Mouse (Mus musculus) urinary bladder, postnatal 14 days (tissue): ENCODE results near the gene Atp2c1.
A peak's percentile ranks its signal among the peaks of the same experiment; 100 is the strongest.

ENCODE experiments used
- DNase-seq: peaks from one replicate; pipeline ENCODE4 v3.0.0; 2021; ENCODE audit warnings: low spot score

Atp2c1 gene

DNA sequence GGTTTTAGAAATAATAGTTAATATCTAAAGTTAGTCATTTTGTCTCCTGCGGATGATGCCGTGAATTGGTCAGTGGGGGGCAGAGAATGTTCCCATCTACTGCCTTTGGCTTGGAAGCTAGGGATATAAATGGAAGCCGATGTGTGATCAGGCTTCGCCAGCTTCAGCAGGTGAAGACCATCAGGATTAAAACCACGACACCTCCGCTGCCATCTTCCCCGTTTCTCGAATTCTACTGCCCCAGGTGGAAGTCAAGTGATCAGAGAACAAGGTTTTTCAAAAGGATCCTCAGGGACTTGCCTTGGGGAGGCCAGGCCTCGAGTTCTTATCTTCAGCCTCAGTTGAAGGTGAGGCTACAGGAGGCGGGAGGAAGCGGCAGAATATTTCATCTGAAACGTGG, at the start of gene Atp2c1:
Atp2c1 (minus strand) TSS at position 101 of the 400 bp plus-strand sequence.
- no peak for DNase-seq

GRCm38 (mm10) chr9:105557452-105557851, 30.3 kb upstream of the Atp2c1 start:
- no peak for DNase-seq

DNA sequence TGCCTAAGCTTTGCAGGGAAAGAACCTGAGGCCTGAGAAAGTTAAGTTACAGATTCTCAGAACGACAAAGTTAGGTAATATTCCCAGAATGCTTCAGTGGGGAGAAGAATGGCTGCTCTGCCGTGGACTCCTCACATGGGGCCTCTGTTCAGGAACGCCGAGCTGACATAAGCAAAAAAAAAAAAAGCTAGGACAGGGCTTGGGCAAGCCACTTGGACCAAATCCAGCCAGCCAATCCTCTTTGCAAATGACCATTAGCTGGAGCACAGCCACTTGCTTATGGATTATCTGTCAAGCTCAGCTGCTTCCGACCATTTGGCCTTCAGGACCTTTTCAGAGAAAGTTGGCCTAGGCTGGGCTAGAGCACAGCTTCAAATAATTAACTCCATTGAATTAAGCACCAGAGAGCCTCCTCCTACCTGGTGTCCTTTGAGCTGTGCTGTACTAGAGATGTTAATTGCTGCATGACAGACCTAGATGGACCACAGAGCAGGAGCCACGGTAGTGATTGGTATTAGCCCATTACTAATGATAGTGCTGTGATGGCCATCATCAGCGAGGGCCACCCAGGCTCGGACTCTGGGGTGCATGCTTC, 29.1 kb upstream of the Atp2c1 start:
- DNase-seq, result no peak

- DNase-seq, result no peak
These were observed 27.3 kb upstream of the Atp2c1 start for GRCm38 (mm10) chr9:105554439-105554807.

DNA sequence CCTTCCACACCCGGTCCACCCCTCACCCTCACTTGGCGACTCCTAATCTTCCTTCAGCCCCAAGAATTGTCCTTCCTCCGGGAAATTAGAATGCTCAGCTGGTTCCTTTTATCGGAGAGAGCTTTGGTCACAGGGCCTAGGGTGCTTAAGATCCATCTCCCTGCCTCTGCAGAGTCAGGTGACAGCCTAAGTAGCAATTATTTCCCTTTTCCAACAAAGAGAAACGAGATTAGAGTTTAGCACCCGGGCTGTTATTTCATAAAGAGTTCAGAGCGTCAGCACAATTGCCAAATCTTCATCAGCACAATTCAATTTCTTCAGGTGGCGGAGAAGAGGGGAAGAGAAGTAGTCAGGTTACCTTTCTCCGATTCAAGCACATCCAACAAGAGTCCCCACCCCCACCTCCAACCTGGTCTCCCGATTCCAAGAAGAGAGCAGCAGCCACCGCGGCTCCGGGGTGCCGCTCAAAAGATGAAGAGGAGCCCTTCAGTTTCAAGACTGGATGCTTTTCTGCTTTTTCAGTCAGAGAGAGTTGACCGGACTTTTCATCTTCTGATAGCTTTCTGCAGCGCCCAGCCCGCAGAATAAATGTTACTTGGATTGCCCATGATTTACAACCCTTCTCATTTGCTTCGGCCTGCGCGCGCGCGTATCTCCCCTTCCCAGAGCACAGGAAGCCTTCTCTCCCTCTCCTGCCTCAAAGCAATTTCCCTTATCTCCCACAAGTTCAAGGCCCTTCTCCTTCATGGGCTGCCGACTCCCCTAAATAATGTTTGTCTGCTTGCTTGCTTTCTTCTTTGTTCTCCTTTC, 26.7 kb upstream of the Atp2c1 start:
- DNase-seq, result no peak

- no peak for DNase-seq
These were observed 24.3 kb upstream of the Atp2c1 start for GRCm38 (mm10) chr9:105551407-105551806.

DNA sequence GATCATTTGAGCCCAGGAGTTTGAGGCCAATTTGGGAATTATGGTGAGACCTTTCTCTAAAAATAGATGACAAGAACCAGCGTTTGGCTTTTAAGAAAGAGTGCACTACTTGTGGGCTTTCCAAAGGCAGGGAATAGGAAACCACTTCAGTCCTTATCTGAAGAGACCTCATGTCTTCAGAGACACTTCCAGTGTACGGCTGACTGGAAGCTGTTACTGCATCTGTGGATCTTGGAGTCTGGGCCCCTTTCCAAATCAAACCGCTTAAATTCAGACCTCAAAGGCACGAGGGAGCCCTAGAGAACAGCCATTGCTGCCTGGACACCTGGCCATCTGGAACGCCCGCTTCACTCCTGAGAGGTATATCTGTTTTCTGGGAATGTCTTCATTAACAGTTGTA, 22.0 kb upstream of the Atp2c1 start:
- DNase-seq, result no peak

- no peak for DNase-seq
These were observed 17.1 kb upstream of the Atp2c1 start for GRCm38 (mm10) chr9:105544013-105544750.

- no peak for DNase-seq
These were observed 10.4 kb upstream of the Atp2c1 start for GRCm38 (mm10) chr9:105537473-105537872.

DNA sequence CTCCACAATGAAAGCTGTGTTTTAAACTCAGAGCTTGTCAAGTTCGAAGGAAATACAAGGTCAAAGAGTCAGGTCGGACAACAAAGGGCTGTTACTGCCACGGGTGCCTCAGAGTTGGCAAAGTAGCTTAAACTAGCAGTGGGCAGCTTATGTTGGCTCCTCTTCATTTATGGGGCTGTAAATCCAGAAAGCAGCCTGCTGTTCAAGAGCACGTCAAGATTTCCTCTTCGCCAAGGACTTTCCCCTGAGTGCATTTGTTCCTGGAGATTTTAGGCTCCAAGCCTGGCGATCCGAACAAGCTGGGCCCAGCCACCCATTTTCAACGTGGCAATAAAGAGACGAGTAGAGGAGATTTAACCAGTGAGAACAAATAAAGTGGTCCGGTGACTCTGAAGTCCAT, 9.8 kb upstream of the Atp2c1 start:
- DNase-seq, result no peak

DNA sequence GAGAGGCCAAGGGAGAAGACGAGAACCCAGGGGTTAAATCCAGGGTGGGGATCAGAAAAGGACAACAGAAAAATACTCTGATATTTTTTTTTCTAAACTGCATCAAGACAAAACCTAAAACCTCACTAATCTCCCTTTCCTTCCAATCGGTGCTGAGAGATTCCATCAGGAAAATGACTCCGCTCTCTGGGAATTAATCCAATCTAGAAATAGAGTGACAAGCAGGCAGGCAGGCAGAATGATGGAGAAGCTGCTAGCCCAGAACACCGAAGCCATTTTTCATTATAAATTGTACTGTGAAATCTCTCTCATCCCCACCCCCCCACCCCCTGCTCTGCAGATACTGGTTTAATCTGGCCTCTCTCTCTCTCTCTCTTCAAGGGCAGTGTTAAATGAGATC, 1.8 kb downstream of the Atp2c1 start:
- no peak for DNase-seq

GRCm38 (mm10) chr9:105523038-105523437, 4.1 kb downstream of the Atp2c1 start:
- no peak for DNase-seq

- no peak for DNase-seq
These were observed 5.1 kb downstream of the Atp2c1 start for GRCm38 (mm10) chr9:105522063-105522462.

DNA sequence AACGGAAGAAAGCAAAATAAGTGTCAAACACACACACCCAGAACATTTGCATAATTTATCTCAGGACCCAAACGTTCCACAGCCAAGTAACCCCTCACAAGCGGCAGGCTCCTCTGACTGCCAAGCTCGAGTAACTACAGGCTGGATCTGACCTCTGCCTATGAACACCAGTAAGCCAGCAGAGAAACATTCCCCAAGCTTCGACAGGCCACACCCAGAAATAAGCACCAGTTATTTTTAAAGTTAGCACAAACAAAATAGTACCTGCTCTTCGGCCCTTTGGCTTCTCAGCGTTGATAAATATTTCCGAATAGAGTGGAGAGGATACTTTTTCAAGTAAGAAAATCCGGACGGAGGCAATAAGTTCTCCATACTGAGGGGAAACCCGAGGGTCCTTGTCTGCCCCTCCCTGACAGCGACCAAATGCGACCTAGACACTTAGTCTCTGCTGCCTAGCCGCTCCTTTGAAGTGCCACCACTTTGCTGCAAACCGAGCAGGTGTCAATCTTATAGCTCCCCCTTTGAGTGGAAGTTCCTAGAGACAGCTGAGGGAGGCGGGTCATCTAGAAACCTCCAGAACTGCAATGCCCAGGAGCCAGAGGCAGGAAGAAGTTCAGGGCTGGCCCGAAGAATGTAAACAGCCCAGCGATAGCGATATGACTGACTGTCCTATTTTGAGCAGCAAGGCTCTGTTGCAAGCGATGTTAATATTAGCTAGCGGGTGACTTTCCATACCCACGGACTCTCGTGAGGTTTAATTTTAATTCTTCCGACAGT, 6.2 kb downstream of the Atp2c1 start:
- DNase-seq, result peak; percentile 18

DNA sequence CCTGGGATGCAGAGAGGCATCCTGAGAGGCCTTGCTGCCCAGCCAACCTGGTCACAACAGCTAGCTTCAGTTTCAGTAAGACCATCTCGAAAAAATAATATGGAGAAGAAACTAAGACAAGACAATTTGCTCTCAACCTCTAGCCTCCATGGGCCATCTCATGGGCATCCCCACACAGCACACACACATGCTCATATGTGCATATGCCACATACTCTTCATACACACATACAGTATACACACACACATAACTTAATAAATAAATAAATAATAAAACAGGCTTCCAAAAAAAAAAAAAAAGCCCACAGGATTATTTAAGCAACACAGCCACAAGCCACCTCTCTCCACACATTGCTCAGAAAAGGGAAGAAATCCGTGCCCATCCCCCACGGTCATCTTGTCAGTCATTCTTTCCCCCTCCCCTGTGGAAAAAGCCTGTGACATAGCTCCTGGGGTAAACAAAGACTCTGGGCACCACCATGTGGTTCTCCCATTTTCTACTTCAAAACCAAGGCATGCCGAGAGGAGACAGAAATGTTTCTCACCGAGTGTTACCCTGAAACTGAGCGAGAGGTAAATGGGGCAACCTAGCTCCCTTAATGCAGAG, 7.7 kb downstream of the Atp2c1 start:
- no peak for DNase-seq

DNA sequence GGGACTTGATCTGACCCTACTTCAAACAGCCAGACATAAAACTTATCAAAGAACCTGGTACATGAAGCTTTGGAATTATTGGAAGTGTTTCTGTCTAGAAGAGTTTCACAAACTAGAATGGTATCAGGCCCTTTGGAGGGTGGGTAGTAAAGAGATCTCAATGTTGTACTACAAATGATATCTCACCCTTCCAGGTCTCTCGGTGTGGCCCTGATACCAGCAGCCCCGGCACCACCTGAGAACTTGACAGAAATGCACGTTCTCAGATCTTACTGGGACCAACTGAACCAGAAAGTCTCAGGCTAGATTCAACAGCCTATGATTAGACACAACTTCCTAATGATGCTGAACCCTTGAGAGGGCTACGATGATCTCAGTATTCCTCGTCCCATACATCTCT, 23.4 kb downstream of the Atp2c1 start:
- DNase-seq, result no peak

GRCm38 (mm10) chr9:105502389-105502788, 24.7 kb downstream of the Atp2c1 start:
- DNase-seq, result no peak

GRCm38 (mm10) chr9:105495316-105496174, 31.6 kb downstream of the Atp2c1 start:
- peak; percentile 30 for DNase-seq

DNA sequence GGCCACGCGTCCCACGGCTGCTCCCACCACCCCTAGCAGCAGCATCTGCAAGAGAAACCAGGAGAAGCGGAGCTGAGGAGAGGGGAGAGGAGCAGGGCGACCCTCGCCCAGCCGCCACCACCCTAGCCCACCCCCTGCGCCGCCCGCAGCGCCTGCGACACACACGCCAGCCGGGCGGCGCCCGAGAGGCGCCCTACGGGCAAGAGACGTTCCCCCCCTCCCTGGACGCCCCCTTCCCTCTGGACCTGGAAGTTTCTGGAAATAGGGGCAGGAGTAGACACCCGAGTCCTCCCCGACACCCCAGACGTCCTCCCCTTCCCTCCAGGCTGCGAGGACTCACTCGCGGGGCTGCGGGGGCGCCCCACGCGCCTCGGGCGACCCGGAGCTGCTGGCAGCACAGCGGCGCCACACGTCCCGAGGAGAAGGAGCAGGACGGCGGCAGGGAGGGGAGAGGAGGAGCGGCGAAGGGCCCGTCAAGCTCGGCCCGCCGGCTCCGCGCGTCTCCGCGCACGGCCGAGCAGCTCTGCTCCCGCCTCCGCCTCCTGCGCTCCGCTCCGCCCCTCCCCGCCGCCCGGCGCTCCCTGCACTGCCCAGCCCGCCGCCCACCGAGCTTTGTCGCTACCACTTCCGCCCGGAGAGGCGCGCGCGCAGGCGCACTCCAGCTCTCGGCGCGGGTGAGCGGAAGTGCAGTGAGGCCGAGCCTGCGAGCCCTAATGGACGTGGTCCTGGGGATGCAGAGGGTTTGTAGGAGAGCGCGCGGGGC, 32.4 kb downstream of the Atp2c1 start:
- DNase-seq, result peak; percentile 98

GRCm38 (mm10) chr9:105492744-105493143, 34.4 kb downstream of the Atp2c1 start:
- no peak for DNase-seq
